Mouse (Mus musculus): ENCODE results near the gene Hnf4a. TPM values are rescaled to one million over a fixed set of nuclear protein-coding genes. Genes with fewer than 3 reads are reported as not detected.

The Hnf4a gene
- total and polyA plus RNA-seq, 3 experiments: 0.39 to 1.1 TPM; not detected in 1

DNA sequence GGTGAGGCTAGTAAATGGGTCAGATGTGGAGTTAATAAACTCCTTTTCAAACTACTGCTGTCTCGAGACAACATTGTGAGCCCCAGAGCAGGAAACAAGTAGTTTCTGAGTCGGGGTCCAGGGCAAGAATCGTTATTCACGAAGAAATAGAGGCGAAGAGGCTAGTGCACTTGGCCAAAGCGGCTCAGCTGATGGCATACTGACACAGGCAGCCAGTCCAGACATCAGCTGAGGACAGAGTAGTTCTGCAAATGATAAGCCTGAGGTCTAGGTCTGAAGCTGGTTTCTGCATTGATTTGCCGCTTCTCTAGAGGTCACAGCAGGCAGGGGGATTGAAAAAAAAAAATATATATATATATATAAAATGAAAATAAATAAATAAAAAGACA lies 95.1 kb downstream of the Hnf4a start:
- DNase-seq (ENCODE audit: low read depth, low spot score): no peak
- H3K27ac ChIP-seq (ENCODE audit: control insufficient read depth, low read depth, low read length): peak overlapping the region; percentile 37
- peak overlapping the region; percentile 53 for H3K9ac ChIP-seq (ENCODE audit: control insufficient read depth, low read depth, low read length, poor library complexity, severe bottlenecking)
- peaks cover 23% of the 10 kb centered on the region for H3K79me2 ChIP-seq (ENCODE audit: control insufficient read depth, insufficient read depth, low read length, poor library complexity)
- TF ChIP-seq NRF1 (IDR thresholded peaks at IDR 0.05; ENCODE audit: insufficient read depth, low read depth, low read length, poor library complexity, severe bottlenecking): no peak
- TF ChIP-seq ELF1 (IDR thresholded peaks at IDR 0.05; ENCODE audit: low read depth, low read length): no peak
- TF ChIP-seq SMC3 (IDR thresholded peaks at IDR 0.05; ENCODE audit: low read depth, low read length): no peak
- no peak for TF ChIP-seq MAX (IDR thresholded peaks at IDR 0.05; ENCODE audit: low read length)
- TF ChIP-seq ETS1 (IDR thresholded peaks at IDR 0.05; ENCODE audit: low read depth, low read length): peak; percentile 77
- peaks cover 0 to 19% of the 10 kb centered on the region in 2 experiments; a peak in 2 of 4 replicates for H3K36me3 ChIP-seq (ENCODE audit: control insufficient read depth in 1 of 2, insufficient read depth in 2 of 2, low read length in 2 of 2)
- H3K4me1 ChIP-seq (ENCODE audit: control insufficient read depth in 1 of 2, insufficient read depth in 2 of 2, low read length in 2 of 2): peaks cover 8 to 14% of the 10 kb centered on the region in 2 experiments
- peak overlapping the region; percentile 43 to 45 for H3K4me3 ChIP-seq (ENCODE audit: control insufficient read depth in 1 of 2, insufficient read depth in 1 of 2, low read depth in 2 of 2, low read length in 2 of 2)
- H3K9me3 ChIP-seq (replicated peaks; ENCODE audit: insufficient read depth, low read length): no peaks in the 10 kb centered on the region
- H3K27me3 ChIP-seq (ENCODE audit: control insufficient read depth in 1 of 2, insufficient read depth in 2 of 2, low read length in 2 of 2): no peaks in the 10 kb centered on the region

DNA sequence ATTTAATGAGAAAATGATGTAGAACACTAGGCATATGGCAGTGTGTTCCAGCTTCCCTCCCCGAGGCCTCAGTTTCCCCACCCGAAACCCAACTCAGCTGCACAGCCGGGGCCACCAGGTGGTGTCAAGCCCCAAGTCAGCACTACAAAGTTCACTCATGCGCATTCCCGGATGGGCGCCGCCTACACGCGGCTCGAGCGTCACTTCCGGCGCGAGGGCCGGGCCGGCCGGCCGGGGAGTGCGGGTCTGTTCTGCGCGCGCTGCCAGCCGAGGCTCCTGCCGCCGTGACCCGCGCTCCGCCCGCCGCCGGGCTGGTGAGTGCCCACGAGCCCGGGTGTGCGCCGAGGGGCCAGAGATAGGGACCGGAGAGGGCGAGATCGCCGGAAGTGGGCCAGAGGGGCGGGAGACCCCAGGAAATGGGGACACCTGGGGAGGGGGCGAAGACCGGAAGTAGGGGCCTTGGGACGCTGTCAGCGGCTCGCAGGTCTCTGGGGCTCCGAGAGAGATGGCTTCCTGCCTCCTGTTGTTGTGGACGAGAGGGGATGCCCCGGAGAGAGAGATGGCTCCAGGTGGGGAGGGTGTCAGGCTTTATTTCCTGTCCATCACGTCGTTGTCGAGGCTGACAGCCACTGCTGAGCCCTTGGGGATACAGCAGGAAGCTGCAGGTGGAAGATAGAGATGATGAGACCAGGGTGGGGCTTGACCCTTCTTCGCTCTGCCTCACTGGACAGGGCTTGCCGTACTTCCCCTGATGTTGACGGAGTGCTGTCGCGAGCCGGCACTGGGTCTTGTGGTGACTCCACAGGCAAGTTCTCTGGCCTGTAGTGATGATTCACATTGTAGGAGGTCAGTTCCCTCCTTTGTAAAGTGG lies 95.7 kb downstream of the Hnf4a start, which contains the start of gene Ttpal:
Gene Ttpal (plus strand): TSS at position 214 of the 871 bp plus-strand sequence.
- H3K4me3 ChIP-seq (ENCODE audit: control insufficient read depth in 1 of 2, insufficient read depth in 1 of 2, low read depth in 2 of 2, low read length in 2 of 2): peak within 1 kb of the TSS; percentile 91 to 95
- peak within 1 kb of the TSS; percentile 98 for H3K9ac ChIP-seq (ENCODE audit: control insufficient read depth, low read depth, low read length, poor library complexity, severe bottlenecking)
- peak within 1 kb of the TSS; percentile 77 for H3K27ac ChIP-seq (ENCODE audit: control insufficient read depth, low read depth, low read length)
- peaks cover 23% of the 10 kb centered on the region for H3K79me2 ChIP-seq (ENCODE audit: control insufficient read depth, insufficient read depth, low read length, poor library complexity)
- peaks cover 3 to 10% of the 10 kb centered on the region in 2 experiments for H3K4me1 ChIP-seq (ENCODE audit: control insufficient read depth in 1 of 2, insufficient read depth in 2 of 2, low read length in 2 of 2)
- peaks cover 0 to 15% of the 10 kb centered on the region in 2 experiments; a peak in 2 of 4 replicates for H3K36me3 ChIP-seq (ENCODE audit: control insufficient read depth in 1 of 2, insufficient read depth in 2 of 2, low read length in 2 of 2)
- H3K27me3 ChIP-seq (ENCODE audit: control insufficient read depth in 1 of 2, insufficient read depth in 2 of 2, low read length in 2 of 2): no peaks in the 10 kb centered on the region
- peak; percentile 92 for DNase-seq (ENCODE audit: low read depth, low spot score)
- H3K9me3 ChIP-seq (replicated peaks; ENCODE audit: insufficient read depth, low read length): no peaks in the 10 kb centered on the region
- TF ChIP-seq MEF2A (IDR thresholded peaks at IDR 0.05; ENCODE audit: extremely low read depth, insufficient replicate concordance, low read depth, low read length, poor library complexity, severe bottlenecking) (no peak), RCOR1 (IDR thresholded peaks at IDR 0.05; ENCODE audit: low read depth, low read length) (peak; percentile 34; the same call in 1 of the 2 replicates), ZMIZ1 (IDR thresholded peaks at IDR 0.05; ENCODE audit: low read depth, low read length) (peak; percentile 83), CHD1 (IDR thresholded peaks at IDR 0.05; ENCODE audit: low read depth, low read length) (no peak), TAL1 (IDR thresholded peaks at IDR 0.05; ENCODE audit: low read length) (peak; percentile 20; the same call in 1 of the 2 replicates), NRF1 (IDR thresholded peaks at IDR 0.05; ENCODE audit: insufficient read depth, low read depth, low read length, poor library complexity, severe bottlenecking) (peak; percentile 77), CHD2 (IDR thresholded peaks at IDR 0.05; ENCODE audit: low read length) (no peak), KAT2A (conservative IDR thresholded peaks at IDR 0.05; ENCODE audit: low read depth, low read length) (no peak), UBTF (IDR thresholded peaks at IDR 0.05; ENCODE audit: borderline replicate concordance, insufficient read depth, low read depth, low read length) (no peak), MYC (IDR thresholded peaks at IDR 0.05; ENCODE audit: low read depth, low read length) (peak; percentile 75; the same call in 1 of the 2 replicates), TBP (IDR thresholded peaks at IDR 0.05; ENCODE audit: low read depth, low read length) (0 out of 2 replicates have a peak, but pooled peaks have one; percentile 20), POLR2AphosphoS5 (IDR thresholded peaks at IDR 0.05; ENCODE audit: borderline replicate concordance, low read depth, low read length) (no peak), MAZ (IDR thresholded peaks at IDR 0.05; ENCODE audit: low read depth, low read length) (peak; percentile 70; the same call in 1 of the 2 replicates), ZC3H11A (IDR thresholded peaks at IDR 0.05; ENCODE audit: low read depth, low read length) (peak; percentile 53), POLR2A (IDR thresholded peaks at IDR 0.05; ENCODE audit: control insufficient read depth in 1 of 2, insufficient read depth in 1 of 2, low read depth in 1 of 2, low read length in 2 of 2, poor library complexity in 1 of 2) (peak; percentile 91 to 99), ELF1 (IDR thresholded peaks at IDR 0.05; ENCODE audit: low read depth, low read length) (peak; percentile 76), USF2 (IDR thresholded peaks at IDR 0.05; ENCODE audit: borderline replicate concordance in 1 of 2, insufficient read depth in 1 of 2, low read depth in 1 of 2, low read length in 2 of 2) (no peak), ETS1 (IDR thresholded peaks at IDR 0.05; ENCODE audit: low read depth, low read length) (peak; percentile 33), RAD21 (IDR thresholded peaks at IDR 0.05; ENCODE audit: low read depth, low read length) (peak; percentile 54), GATA1 (IDR thresholded peaks at IDR 0.05; ENCODE audit: low read depth, low read length) (no peak), NELFE (IDR thresholded peaks at IDR 0.05; ENCODE audit: low read depth, low read length) (peak; percentile 95), HCFC1 (IDR thresholded peaks at IDR 0.05; ENCODE audit: low read depth, low read length) (peak; percentile 80), ZNF384 (IDR thresholded peaks at IDR 0.05; ENCODE audit: low read depth, low read length) (peak; percentile 66), SMC3 (IDR thresholded peaks at IDR 0.05; ENCODE audit: low read depth, low read length) (peak; percentile 71), GABPA (IDR thresholded peaks at IDR 0.05; ENCODE audit: low read depth, low read length) (no peak), USF1 (IDR thresholded peaks at IDR 0.05; ENCODE audit: low read depth, low read length) (peak; percentile 34; the same call in 1 of the 2 replicates)

Data from MEL (cell line).